Mouse (Mus musculus) midbrain, embryonic 11.5 days (tissue): Measurements from ENCODE around the gene Umad1. TPM values are rescaled to one million over a fixed set of nuclear protein-coding genes. Genes with fewer than 3 reads are reported as not detected.
"Not testable (repeated sequence)": the region's sequence is repeated elsewhere in the genome, so short reads cannot be mapped to it uniquely, and the experiment has no call there.

Experiments
- ATAC-seq: fragments of 200-750 bp; cut with Nextera tagmentation; 2 replicates; pipeline ENCODE4 v1.8.0; 2017; ENCODE audit warnings: moderate TSS enrichment, moderate library complexity; ENCODE audit not compliant: low FRiP score
- DNase-seq: peaks from one replicate; pipeline ENCODE4 v3.0.0; 2015; ENCODE audit warnings: low spot score; ENCODE audit errors: missing footprints
- H3K27ac ChIP-seq: fragments of 300-500 bp; sonication (generic); 2 replicates; pipeline ENCODE4 v1.5.1; 2014; ENCODE audit warnings: low read depth, low read length
- H3K27me3 ChIP-seq: fragments of 300-500 bp; sonication (generic); 2 replicates; pipeline ENCODE4 v1.6.1; 2014; ENCODE audit warnings: mild to moderate bottlenecking, low read length, moderate library complexity, mixed read lengths; ENCODE audit not compliant: control insufficient read depth, insufficient read depth
- H3K36me3 ChIP-seq: fragments of 300-500 bp; sonication (generic); 2 replicates; pipeline ENCODE4 v1.6.1; 2014; ENCODE audit warnings: mild to moderate bottlenecking, low read length, moderate library complexity, mixed read lengths; ENCODE audit not compliant: control insufficient read depth, insufficient read depth
- H3K4me1 ChIP-seq: fragments of 300-500 bp; sonication (generic); 2 replicates; pipeline ENCODE4 v1.6.1; 2014; ENCODE audit warnings: low read length; ENCODE audit not compliant: control insufficient read depth, insufficient read depth
- H3K4me2 ChIP-seq: fragments of 300-500 bp; sonication (generic); 2 replicates; pipeline ENCODE4 v1.6.1; 2014; ENCODE audit warnings: mild to moderate bottlenecking, moderate library complexity
- H3K4me3 ChIP-seq: fragments of 300-500 bp; sonication (generic); 2 replicates; pipeline ENCODE4 v1.5.1; 2014; ENCODE audit warnings: low read depth, low read length
- H3K9ac ChIP-seq: fragments of 300-500 bp; sonication (generic); 2 replicates; pipeline ENCODE4 v1.6.1; 2014; ENCODE audit warnings: low read length
- H3K9me3 ChIP-seq: fragments of 300-500 bp; sonication (generic); 2 replicates; pipeline ENCODE4 v1.6.1; 2016; ENCODE audit warnings: low read length; ENCODE audit not compliant: control insufficient read depth
- WGBS: fragments of 180-500 bp; shearing (Covaris S2); extraction: QIAGEN DNeasy Blood & Tissue Kit; methylation state at CpG from one replicate; pipeline ENCODE4 v1.1.7; 2014; 5-methylcytosine and 5-hydroxymethylcytosine counted together
- polyA plus RNA-seq: library from polyadenylated mRNA; unstranded; fragments of >200 nt; fragmentation: Nextera tagmentation; extraction: Ambion mirVana; gene quantifications from 2 replicates; pipeline ENCODE4 v1.2.1, GENCODE M21; 2014

Umad1 gene
- polyA plus RNA-seq, 1 experiment from 2014 or later = 28.5 TPM

- H3K9ac ChIP-seq = no peak overlapping the region
- H3K27ac ChIP-seq = no peak overlapping the region
- H3K27me3 ChIP-seq = no peaks in the 10 kb centered on the region
- no peaks in the 10 kb centered on the region for H3K36me3 ChIP-seq
- 0 out of 2 replicates have a peak, but pooled peaks have one; percentile 55 for ATAC-seq
- WGBS = 80% methylated on average over 6 of the region's 6 CpGs
- no peak for DNase-seq
- H3K4me1 ChIP-seq = no peaks in the 10 kb centered on the region
- no peaks in the 10 kb centered on the region for H3K9me3 ChIP-seq
- no peak overlapping the region for H3K4me3 ChIP-seq
- H3K4me2 ChIP-seq = no peak overlapping the region
Measured at GRCm38 (mm10) chr6:8299066-8299863, 40.2 kb downstream of the Umad1 start.

DNA sequence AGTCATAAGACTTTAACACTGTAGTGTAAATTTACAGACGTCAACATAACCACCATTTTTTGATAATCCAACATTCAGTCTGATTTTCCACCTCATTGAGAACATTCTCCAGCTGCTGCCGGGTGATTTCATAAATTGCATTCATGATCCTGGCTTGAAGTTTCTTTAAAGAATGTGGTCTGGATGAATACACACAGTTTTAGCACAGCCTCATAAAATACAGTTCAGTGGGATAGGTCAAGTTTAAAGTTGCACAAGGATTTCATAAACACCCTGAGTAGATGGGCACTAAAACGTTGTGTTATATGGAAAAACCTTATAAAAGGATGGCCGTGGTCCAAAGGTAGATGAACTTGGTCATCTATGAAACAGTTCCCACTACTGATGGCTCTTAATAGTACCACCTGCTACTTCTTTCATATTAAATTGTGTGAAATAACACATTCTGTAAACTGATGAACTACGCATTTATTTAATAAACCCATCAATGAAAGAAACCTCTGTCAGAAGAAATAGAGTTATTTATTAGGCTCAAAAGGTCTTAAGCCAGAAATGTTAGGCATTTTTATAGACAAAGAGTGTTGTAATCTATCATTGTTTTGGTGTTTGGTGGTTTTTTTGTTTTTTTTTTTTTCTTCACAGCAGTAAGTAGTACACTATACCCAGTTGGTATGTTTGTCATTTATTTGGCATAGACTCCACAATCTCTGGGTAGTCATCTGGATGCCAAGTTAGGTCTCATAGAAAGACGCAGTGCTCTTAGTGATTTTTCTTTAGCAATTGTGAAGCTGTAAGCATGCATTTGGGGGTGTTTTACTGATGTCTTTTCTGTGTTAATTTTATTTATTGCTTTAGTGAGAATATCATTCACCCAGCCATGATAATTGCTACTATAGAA is 49.0 kb downstream of the Umad1 start:
- DNase-seq (no peak), ATAC-seq (no peak)
- no peaks in the 10 kb centered on the region for H3K27me3 ChIP-seq
- H3K4me3 ChIP-seq = no peak overlapping the region
- H3K27ac ChIP-seq = no peak overlapping the region
- no peaks in the 10 kb centered on the region for H3K9me3 ChIP-seq
- WGBS = 87% methylated on average over 6 of the region's 6 CpGs
- H3K9ac ChIP-seq = no peak overlapping the region
- no peak overlapping the region for H3K4me2 ChIP-seq
- H3K4me1 ChIP-seq = no peaks in the 10 kb centered on the region
- no peaks in the 10 kb centered on the region for H3K36me3 ChIP-seq

DNA sequence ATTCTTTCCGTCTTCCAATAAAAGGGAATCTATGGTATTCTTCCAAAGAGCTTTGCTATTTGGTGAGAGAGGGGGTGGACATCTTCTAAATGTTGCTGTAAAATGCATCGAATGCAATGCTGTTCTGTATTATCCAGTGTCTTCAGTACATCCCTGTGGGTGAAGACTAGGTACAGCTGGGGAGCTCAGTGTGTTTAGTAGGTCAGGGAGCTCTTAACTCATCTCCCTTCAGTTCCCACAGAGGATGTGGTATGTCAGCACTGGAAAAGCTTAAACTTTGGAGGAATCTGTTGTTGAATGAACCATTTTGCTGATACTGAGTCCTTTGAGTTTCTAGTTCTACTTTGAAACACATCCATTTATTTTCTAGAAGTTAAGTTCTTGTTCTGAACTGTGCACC is 53.5 kb downstream of the Umad1 start:
- H3K4me3 ChIP-seq = no peak overlapping the region
- no peak for ATAC-seq
- no peaks in the 10 kb centered on the region for H3K4me1 ChIP-seq
- H3K9me3 ChIP-seq = no peaks in the 10 kb centered on the region
- H3K4me2 ChIP-seq = no peak overlapping the region
- no peak overlapping the region for H3K9ac ChIP-seq
- no peaks in the 10 kb centered on the region for H3K27me3 ChIP-seq
- no peaks in the 10 kb centered on the region for H3K36me3 ChIP-seq
- no peak overlapping the region for H3K27ac ChIP-seq
- 89% methylated on average over 2 of the region's 2 CpGs for WGBS
- no peak for DNase-seq

DNA sequence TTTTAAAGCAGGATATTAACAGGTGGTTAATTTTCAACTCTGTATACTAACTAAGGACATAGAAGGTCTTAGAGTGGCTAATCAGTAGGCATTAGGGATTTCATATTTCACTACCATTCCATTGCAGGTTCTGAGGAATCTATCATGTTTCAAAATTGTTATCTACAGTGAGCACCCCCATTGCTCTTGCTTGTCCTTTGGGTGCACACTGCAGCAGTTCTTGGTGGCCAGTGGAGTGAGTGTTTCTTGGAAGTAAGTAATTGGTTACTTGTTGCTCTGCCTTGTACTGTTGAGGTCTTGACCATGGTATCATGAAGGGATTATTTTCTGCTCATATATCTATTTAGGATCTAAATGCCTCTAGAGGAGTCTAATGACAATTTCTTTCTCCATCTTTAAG is 57.1 kb downstream of the Umad1 start:
- Histone ChIP-seq H3K36me3 (no peaks in the 10 kb centered on the region), H3K9me3 (no peaks in the 10 kb centered on the region), H3K9ac (no peak overlapping the region), H3K27me3 (no peaks in the 10 kb centered on the region), H3K4me3 (no peak overlapping the region), H3K4me1 (no peaks in the 10 kb centered on the region), H3K27ac (no peak overlapping the region), H3K4me2 (no peak overlapping the region)
- ATAC-seq (no peak), DNase-seq (no peak)

GRCm38 (mm10) chr6:8319591-8319990 is 60.5 kb downstream of the Umad1 start:
- 98% methylated on average over 2 of the region's 2 CpGs for WGBS
- ATAC-seq (no peak), DNase-seq (no peak)
- no peaks in the 10 kb centered on the region for H3K9me3 ChIP-seq
- no peaks in the 10 kb centered on the region for H3K4me1 ChIP-seq
- no peak overlapping the region for H3K4me3 ChIP-seq
- H3K9ac ChIP-seq = no peak overlapping the region
- no peak overlapping the region for H3K27ac ChIP-seq
- no peak overlapping the region for H3K4me2 ChIP-seq
- H3K36me3 ChIP-seq = no peaks in the 10 kb centered on the region
- no peaks in the 10 kb centered on the region for H3K27me3 ChIP-seq

DNA sequence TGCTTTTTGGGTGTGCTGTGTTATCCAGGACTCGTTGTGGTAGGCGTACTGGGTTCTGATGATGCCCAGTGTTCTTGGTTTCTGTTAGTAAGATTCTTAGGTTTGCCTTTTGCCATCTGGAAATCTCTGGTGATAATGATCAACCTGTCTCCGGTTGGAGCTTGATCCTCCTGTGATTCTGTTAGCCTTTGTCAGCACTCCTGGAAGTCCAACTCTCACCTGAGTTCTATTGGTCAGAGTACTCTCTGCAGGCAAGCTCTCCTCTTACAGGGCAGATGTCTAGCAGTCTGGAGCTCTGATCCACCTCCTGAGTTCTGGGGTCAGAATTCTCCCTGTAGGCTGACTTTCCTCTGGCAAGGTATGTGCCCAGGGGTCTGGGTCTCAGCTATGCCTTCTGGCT is 72.4 kb downstream of the Umad1 start:
- H3K27me3 ChIP-seq, H3K9me3 ChIP-seq, DNase-seq, H3K36me3 ChIP-seq, H3K9ac ChIP-seq, H3K27ac ChIP-seq, H3K4me2 ChIP-seq, ATAC-seq, H3K4me1 ChIP-seq, H3K4me3 ChIP-seq: not testable (repeated sequence)
- 86% methylated on average over 3 of the region's 3 CpGs for WGBS

- no peak overlapping the region for H3K4me3 ChIP-seq
- ATAC-seq (no peak), DNase-seq (no peak)
- no peaks in the 10 kb centered on the region for H3K27me3 ChIP-seq
- no peaks in the 10 kb centered on the region for H3K9me3 ChIP-seq
- H3K4me1 ChIP-seq = no peaks in the 10 kb centered on the region
- no peaks in the 10 kb centered on the region for H3K36me3 ChIP-seq
- WGBS = 97% methylated on average over 1 of the region's 1 CpGs
- H3K9ac ChIP-seq = no peak overlapping the region
- no peak overlapping the region for H3K4me2 ChIP-seq
- no peak overlapping the region for H3K27ac ChIP-seq
Measured at GRCm38 (mm10) chr6:8333380-8333779, 74.3 kb downstream of the Umad1 start.

GRCm38 (mm10) chr6:8336487-8337390 is 77.7 kb downstream of the Umad1 start:
- H3K4me2 ChIP-seq = no peak overlapping the region
- H3K4me1 ChIP-seq = no peaks in the 10 kb centered on the region
- ATAC-seq = no peak
- 80% methylated on average over 9 of the region's 9 CpGs for WGBS
- no peaks in the 10 kb centered on the region for H3K27me3 ChIP-seq
- no peak overlapping the region for H3K4me3 ChIP-seq
- no peak for DNase-seq
- no peak overlapping the region for H3K27ac ChIP-seq
- no peak overlapping the region for H3K9ac ChIP-seq
- H3K9me3 ChIP-seq = no peaks in the 10 kb centered on the region
- H3K36me3 ChIP-seq = no peaks in the 10 kb centered on the region
